Mouse (Mus musculus): Measurements from ENCODE around the gene Nfib. TPM values are rescaled to one million over a fixed set of nuclear protein-coding genes. Genes with fewer than 3 reads are reported as not detected.
A peak's percentile ranks its signal among the peaks of the same experiment; 100 is the strongest.

The Nfib gene
- polyA plus RNA-seq, 1 experiment from 2014 or later: 52.8 TPM

- H3K27me3 ChIP-seq (replicated peaks): no peaks in the 10 kb centered on the region
- no peak for ATAC-seq (replicated peaks)
These were observed 249.8 kb downstream of the Nfib start for GRCm38 (mm10) chr4:82455617-82456322.

GRCm38 (mm10) chr4:82454989-82455388, 250.6 kb downstream of the Nfib start:
- no peak overlapping the region for H3K9ac ChIP-seq
- ATAC-seq (replicated peaks): no peak
- H3K27ac ChIP-seq: no peak overlapping the region
- H3K4me2 ChIP-seq: no peak overlapping the region
- 92% methylated on average over 4 of the region's 4 CpGs for WGBS
- no peak overlapping the region for H3K4me3 ChIP-seq
- H3K9me3 ChIP-seq: no peaks in the 10 kb centered on the region
- H3K36me3 ChIP-seq (replicated peaks): no peaks in the 10 kb centered on the region
- H3K4me1 ChIP-seq: peaks cover 12% of the 10 kb centered on the region
- H3K27me3 ChIP-seq (replicated peaks): no peaks in the 10 kb centered on the region

More at GRCm38 (mm10) chr4:82455617-82456322, 249.8 kb downstream of the Nfib start:
- Histone ChIP-seq H3K27ac (no peak overlapping the region), H3K9me3 (no peaks in the 10 kb centered on the region), H3K9ac (no peak overlapping the region), H3K4me3 (no peak overlapping the region), H3K4me2 (no peak overlapping the region), H3K36me3 (replicated peaks) (no peaks in the 10 kb centered on the region), H3K4me1 (peaks cover 12% of the 10 kb centered on the region)
- WGBS: 88% methylated on average over 8 of the region's 8 CpGs

GRCm38 (mm10) chr4:82453341-82453740, 252.2 kb downstream of the Nfib start:
- no peak for ATAC-seq (replicated peaks)
- H3K4me3 ChIP-seq: no peak overlapping the region
- H3K27me3 ChIP-seq (replicated peaks): no peaks in the 10 kb centered on the region
- H3K9me3 ChIP-seq: no peaks in the 10 kb centered on the region
- H3K4me2 ChIP-seq: no peak overlapping the region
- peaks cover 11% of the 10 kb centered on the region for H3K4me1 ChIP-seq
- H3K27ac ChIP-seq: no peak overlapping the region
- H3K36me3 ChIP-seq (replicated peaks): no peaks in the 10 kb centered on the region
- H3K9ac ChIP-seq: no peak overlapping the region

- WGBS: 92% methylated on average over 4 of the region's 4 CpGs
- Histone ChIP-seq H3K27ac (no peak overlapping the region), H3K9me3 (no peaks in the 10 kb centered on the region), H3K4me1 (peaks cover 7% of the 10 kb centered on the region), H3K27me3 (replicated peaks) (no peaks in the 10 kb centered on the region), H3K36me3 (replicated peaks) (no peaks in the 10 kb centered on the region), H3K9ac (no peak overlapping the region), H3K4me3 (no peak overlapping the region), H3K4me2 (no peak overlapping the region)
- ATAC-seq (replicated peaks): no peak
These were observed 252.6 kb downstream of the Nfib start for GRCm38 (mm10) chr4:82452905-82453304.

GRCm38 (mm10) chr4:82447061-82447671, 258.4 kb downstream of the Nfib start:
- peak; percentile 72 for ATAC-seq (replicated peaks)
- Histone ChIP-seq H3K4me1 (peaks cover 20% of the 10 kb centered on the region), H3K9me3 (no peaks in the 10 kb centered on the region), H3K9ac (no peak overlapping the region), H3K27ac (0 out of 2 replicates have a peak overlapping the region, but pooled peaks have one; percentile 4), H3K4me3 (no peak overlapping the region), H3K36me3 (replicated peaks) (no peaks in the 10 kb centered on the region), H3K27me3 (replicated peaks) (no peaks in the 10 kb centered on the region), H3K4me2 (no peak overlapping the region)
- 20% methylated on average over 8 of the region's 8 CpGs for WGBS

- H3K4me1 ChIP-seq: peaks cover 26% of the 10 kb centered on the region
- WGBS: 88% methylated on average over 1 of the region's 1 CpGs
- no peaks in the 10 kb centered on the region for H3K9me3 ChIP-seq
- H3K27me3 ChIP-seq (replicated peaks): no peaks in the 10 kb centered on the region
- H3K27ac ChIP-seq: no peak overlapping the region
- no peak overlapping the region for H3K9ac ChIP-seq
- no peak for ATAC-seq (replicated peaks)
- no peaks in the 10 kb centered on the region for H3K36me3 ChIP-seq (replicated peaks)
- H3K4me2 ChIP-seq: no peak overlapping the region
- H3K4me3 ChIP-seq: no peak overlapping the region
These were observed 261.5 kb downstream of the Nfib start for GRCm38 (mm10) chr4:82444078-82444477.

GRCm38 (mm10) chr4:82443441-82443840, 262.1 kb downstream of the Nfib start:
- Histone ChIP-seq H3K36me3 (replicated peaks) (no peaks in the 10 kb centered on the region), H3K4me1 (peaks cover 26% of the 10 kb centered on the region), H3K27me3 (replicated peaks) (no peaks in the 10 kb centered on the region), H3K9me3 (no peaks in the 10 kb centered on the region), H3K4me2 (no peak overlapping the region), H3K4me3 (no peak overlapping the region), H3K9ac (no peak overlapping the region), H3K27ac (no peak overlapping the region)
- ATAC-seq (replicated peaks): no peak
- 94% methylated on average over 5 of the region's 5 CpGs for WGBS

- Histone ChIP-seq H3K4me1 (peaks cover 28% of the 10 kb centered on the region), H3K9ac (no peak overlapping the region), H3K36me3 (replicated peaks) (no peaks in the 10 kb centered on the region), H3K4me2 (no peak overlapping the region), H3K4me3 (no peak overlapping the region), H3K27ac (no peak overlapping the region), H3K27me3 (replicated peaks) (no peaks in the 10 kb centered on the region), H3K9me3 (no peaks in the 10 kb centered on the region)
- 92% methylated on average over 5 of the region's 5 CpGs for WGBS
- ATAC-seq (replicated peaks): no peak
These were observed 262.5 kb downstream of the Nfib start for GRCm38 (mm10) chr4:82443003-82443402.

- Histone ChIP-seq H3K9ac (no peak overlapping the region), H3K4me1 (peaks cover 19% of the 10 kb centered on the region), H3K9me3 (no peaks in the 10 kb centered on the region), H3K27me3 (replicated peaks) (no peaks in the 10 kb centered on the region), H3K4me3 (no peak overlapping the region), H3K4me2 (no peak overlapping the region), H3K27ac (no peak overlapping the region), H3K36me3 (replicated peaks) (no peaks in the 10 kb centered on the region)
- ATAC-seq (replicated peaks): no peak
- WGBS: 81% methylated on average over 2 of the region's 2 CpGs
These were observed 264.9 kb downstream of the Nfib start for GRCm38 (mm10) chr4:82440606-82441005.

GRCm38 (mm10) chr4:82439813-82440212, 265.7 kb downstream of the Nfib start:
- H3K9me3 ChIP-seq: no peaks in the 10 kb centered on the region
- H3K4me1 ChIP-seq: peaks cover 17% of the 10 kb centered on the region
- H3K27ac ChIP-seq: no peak overlapping the region
- 55% methylated on average over 8 of the region's 8 CpGs for WGBS
- no peaks in the 10 kb centered on the region for H3K36me3 ChIP-seq (replicated peaks)
- no peak overlapping the region for H3K4me3 ChIP-seq
- no peak overlapping the region for H3K9ac ChIP-seq
- no peaks in the 10 kb centered on the region for H3K27me3 ChIP-seq (replicated peaks)
- ATAC-seq (replicated peaks): no peak
- H3K4me2 ChIP-seq: no peak overlapping the region

GRCm38 (mm10) chr4:82438631-82439030, 266.9 kb downstream of the Nfib start:
- no peaks in the 10 kb centered on the region for H3K36me3 ChIP-seq (replicated peaks)

GRCm38 (mm10) chr4:82437533-82438318, 267.8 kb downstream of the Nfib start:
- Histone ChIP-seq H3K9me3 (no peaks in the 10 kb centered on the region), H3K4me2 (no peak overlapping the region), H3K4me1 (peaks cover 17% of the 10 kb centered on the region), H3K4me3 (no peak overlapping the region), H3K27me3 (replicated peaks) (no peaks in the 10 kb centered on the region), H3K36me3 (replicated peaks) (no peaks in the 10 kb centered on the region), H3K9ac (no peak overlapping the region), H3K27ac (no peak overlapping the region)
- WGBS: 71% methylated on average over 12 of the region's 12 CpGs
- no peak for ATAC-seq (replicated peaks)

More at GRCm38 (mm10) chr4:82438631-82439030, 266.9 kb downstream of the Nfib start:
- 93% methylated on average over 5 of the region's 5 CpGs for WGBS
- Histone ChIP-seq H3K4me3 (no peak overlapping the region), H3K27me3 (replicated peaks) (no peaks in the 10 kb centered on the region), H3K9ac (no peak overlapping the region), H3K4me1 (peaks cover 17% of the 10 kb centered on the region), H3K4me2 (no peak overlapping the region), H3K27ac (no peak overlapping the region), H3K9me3 (no peaks in the 10 kb centered on the region)
- ATAC-seq (replicated peaks): no peak

All from midbrain, embryonic 15.5 days (tissue).